Mouse (Mus musculus): Measurements from ENCODE around the gene Spag17. TPM values are rescaled to one million over a fixed set of nuclear protein-coding genes. Genes with fewer than 3 reads are reported as not detected.
A peak's percentile ranks its signal among the peaks of the same experiment; 100 is the strongest.

Spag17 gene
- polyA plus RNA-seq, 1 experiment from 2014 or later = 1.1 TPM

GRCm38 (mm10) chr3:100189861-100190260 lies 304.7 kb downstream of the Spag17 start:
- H3K36me3 ChIP-seq (replicated peaks; ENCODE audit: control insufficient read depth, insufficient read depth) = peaks cover 84% of the 10 kb centered on the region
- no peaks in the 10 kb centered on the region for H3K27me3 ChIP-seq (ENCODE audit: control insufficient read depth, insufficient read depth, low read length)
- peak; percentile 72 for ATAC-seq (ENCODE audit: low FRiP score)
- no peaks in the 10 kb centered on the region for H3K4me1 ChIP-seq (replicated peaks; ENCODE audit: control insufficient read depth, insufficient read depth, low read length)
- no peak overlapping the region for H3K27ac ChIP-seq
- no peaks in the 10 kb centered on the region for H3K9me3 ChIP-seq (ENCODE audit: control insufficient read depth, low read length)
- DNase-seq (ENCODE audit: low spot score) = no peak
- WGBS = 77% methylated on average over 11 of the region's 11 CpGs
- no peak overlapping the region for H3K9ac ChIP-seq
- H3K4me3 ChIP-seq (replicated peaks; ENCODE audit: low read length) = no peak overlapping the region
- no peak overlapping the region for H3K4me2 ChIP-seq (replicated peaks)

Data from hindbrain, embryonic 14.5 days (tissue).